15 mouse cellular contexts compared by ENCODE assay signal in the genomic region with DNA sequence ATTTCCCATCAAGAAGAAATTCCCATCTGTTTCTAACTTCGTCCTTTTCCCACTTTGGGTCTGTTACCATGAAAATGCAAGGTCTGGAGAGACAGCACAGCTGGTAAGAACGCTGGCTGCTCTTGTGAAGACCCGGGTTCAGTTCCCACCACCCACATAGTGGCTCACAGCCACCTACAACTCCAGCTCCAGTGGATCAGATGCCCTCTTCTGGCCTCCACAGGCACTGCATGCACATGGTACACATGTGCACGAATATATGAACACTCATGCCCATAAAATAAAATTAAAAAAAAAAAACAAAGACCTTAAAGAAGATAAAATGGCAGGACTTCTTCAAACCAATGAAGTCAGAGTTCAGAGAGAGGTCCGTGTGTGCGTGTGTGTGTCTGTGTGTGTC. TPM values are rescaled to one million over a fixed set of nuclear protein-coding genes. Genes with fewer than 3 reads are reported as not detected.
DNase-seq lines count a peak whose midpoint lies in the region; ATAC-seq and TF ChIP-seq lines count a peak whose summit lies in the region.
"Had no signal": no experiment of that assay in that cellular context is flagged by ENCODE, and none has a peak within 500 bp of the region (broad histone marks: within the 10 kb centered on the region; RNA-seq: fewer than 3 reads in every experiment).

No protein-coding gene starts in this region.

- in situ Hi-C loops in ES-E14 (cut with MboI; ENCODE audit: low sequenced_read_pairs in 2 of 2, unreplicated experiment in 2 of 2), result no loop called here

- no peak overlapping the region for H3K9ac ChIP-seq in ES-E14 (ENCODE audit: insufficient read depth, low read depth, low read length, poor library complexity, severe bottlenecking)
- H3K9ac ChIP-seq: forebrain, embryonic 12.5 days had no signal

- no peak for DNase-seq in kidney, adult 2 months
- no peak for DNase-seq in kidney, postnatal 4 days
- no peak for DNase-seq in lung, adult 2 months
- DNase-seq in lung, postnatal 25 days (ENCODE audit: low spot score), result no peak
- no peak for DNase-seq in ES-E14 (ENCODE audit: low read depth, low spot score)
- DNase-seq in NIH3T3 (ENCODE audit: low read depth), result peak; percentile 21
- DNase-seq: cerebellum, adult 8-10 months; gastrocnemius, postnatal 36 days; retina, postnatal 1 day; thymus, postnatal 14 days had no signal

- WGBS in kidney, adult 2 months, result 98% methylated on average over 6 of the region's 6 CpGs
- WGBS in lung, adult 2 months, result 95% methylated on average over 6 of the region's 6 CpGs

- H3K36me3 ChIP-seq in kidney, adult 2 months (ENCODE audit: control insufficient read depth, insufficient read depth, low read length), result peaks cover 2% of the 10 kb centered on the region
- H3K36me3 ChIP-seq in ES-E14 (ENCODE audit: control insufficient read depth, insufficient read depth, low read length, poor library complexity, severe bottlenecking), result peaks cover 5% of the 10 kb centered on the region; the same call in 1 of the 2 replicates

- no peak overlapping the region for H3K27ac ChIP-seq in kidney, adult 2 months (ENCODE audit: insufficient read depth, low read depth, low read length)
- H3K27ac ChIP-seq in ES-E14 (ENCODE audit: insufficient read depth, low read depth, low read length, poor library complexity, severe bottlenecking), result no peak overlapping the region
- H3K27ac ChIP-seq: forebrain, embryonic 12.5 days; hindbrain, embryonic 10.5 days had no signal

- H3K9me3 ChIP-seq in ES-E14 (ENCODE audit: control insufficient read depth, insufficient read depth, low read depth, low read length), result no peaks in the 10 kb centered on the region
- H3K9me3 ChIP-seq: forebrain, embryonic 12.5 days; G1E had no signal

- no peak for TF ChIP-seq POLR2A in kidney, adult 2 months (IDR thresholded peaks at IDR 0.05; ENCODE audit: low read depth, low read length)
- no peak for TF ChIP-seq POLR2A in lung, adult 2 months (IDR thresholded peaks at IDR 0.05; ENCODE audit: borderline replicate concordance, extremely low read depth, low read depth, low read length)

- no peaks in the 10 kb centered on the region for H3K27me3 ChIP-seq in kidney, adult 2 months (replicated peaks; ENCODE audit: control insufficient read depth, insufficient read depth, low read length)
- H3K27me3 ChIP-seq: forebrain, embryonic 12.5 days; megakaryocyte, embryonic 14.5 days had no signal

- TF ChIP-seq CTCF in kidney, adult 2 months (conservative IDR thresholded peaks at IDR 0.05; ENCODE audit: insufficient read depth, insufficient read length, low read depth, low read length), result 0 out of 2 replicates have a peak, but pooled peaks have one; percentile 13
- TF ChIP-seq CTCF in lung, adult 2 months (IDR thresholded peaks at IDR 0.05; ENCODE audit: insufficient read depth, low read length), result 0 out of 2 replicates have a peak, but pooled peaks have one; percentile 5

- H3K4me1 ChIP-seq in kidney, adult 2 months (ENCODE audit: control insufficient read depth, insufficient read depth, low read length), result no peaks in the 10 kb centered on the region
- no peaks in the 10 kb centered on the region for H3K4me1 ChIP-seq in lung, adult 2 months (ENCODE audit: control insufficient read depth, insufficient read depth, low read length)
- peaks cover 1 to 4% of the 10 kb centered on the region in 2 experiments; a peak in 1 of 4 replicates for H3K4me1 ChIP-seq in ES-E14 (ENCODE audit: control insufficient read depth in 2 of 2, insufficient read depth in 2 of 2, low read length in 2 of 2, poor library complexity in 1 of 2)
- H3K4me1 ChIP-seq: forebrain, embryonic 12.5 days; hindbrain, embryonic 10.5 days had no signal

- no peak for ATAC-seq in CD4-positive, CD25-positive, alpha-beta regulatory T cell, adult 4 months

- H3K4me3 ChIP-seq in kidney, adult 2 months (ENCODE audit: insufficient read depth, low read depth, low read length), result no peak overlapping the region
- no peak overlapping the region for H3K4me3 ChIP-seq in lung, adult 2 months (replicated peaks; ENCODE audit: extremely low read depth, low read depth, low read length)
- H3K4me3 ChIP-seq in ES-E14 (ENCODE audit: insufficient read depth in 1 of 2, low read depth in 1 of 2, low read length in 2 of 2, poor library complexity in 1 of 2, severe bottlenecking in 1 of 2), result no peak overlapping the region
- H3K4me3 ChIP-seq: forebrain, embryonic 12.5 days; hindbrain, embryonic 10.5 days; megakaryocyte, embryonic 14.5 days had no signal

TF ChIP-seq in ES-E14, 5 proteins besides CTCF, POLR2A, EP300 and RAD21:
- TF ChIP-seq MAFK (IDR thresholded peaks at IDR 0.05; ENCODE audit: insufficient read depth, low read depth, low read length) (no peak), ZC3H11A (IDR thresholded peaks at IDR 0.05; ENCODE audit: borderline replicate concordance, low read depth, low read length) (0 out of 2 replicates have a peak, but pooled peaks have one; percentile 9), CHD2 (IDR thresholded peaks at IDR 0.05; ENCODE audit: low read depth, low read length) (no peak), ZNF384 (IDR thresholded peaks at IDR 0.05; ENCODE audit: low read depth, low read length) (no peak), HCFC1 (IDR thresholded peaks at IDR 0.05; ENCODE audit: borderline replicate concordance, insufficient read depth, low read length) (no peak)

RNA-seq across cellular contexts. Expression of a gene that starts 49.5 kb away (rescaled TPM):
- polyA plus RNA-seq in kidney, adult 2 months (2012; rRNA removed), result 85.8 and 87.3 TPM in 2 replicates
- polyA plus RNA-seq in lung, adult 2 months (2012; rRNA removed), result 49.5 and 57.2 TPM in 2 replicates
- 38.2 and 47.8 TPM in 2 replicates for total RNA-seq in ES-E14 (2012; rRNA removed)
- polyA plus RNA-seq in CD4-positive, CD25-positive, alpha-beta regulatory T cell, adult 4 months (2017; shearing (Covaris generic)), result 10 to 100 TPM; 19.1 to 25.2 TPM
